Mouse (Mus musculus) cerebellum, adult (tissue): ENCODE results near the gene Slc44a3.
A peak's percentile ranks its signal among the peaks of the same experiment; 100 is the strongest.

Source experiments
- ATAC-seq: cut with Nextera tagmentation; 2 replicates; pipeline ENCODE4 v1.9.2; 2017; ENCODE audit warnings: mild to moderate bottlenecking, moderate library complexity, mixed read lengths; ENCODE audit not compliant: insufficient number of reproducible peaks, low FRiP score, low TSS enrichment

The Slc44a3 gene

GRCm38 (mm10) chr3:121464733-121465305 is 67.4 kb downstream of the Slc44a3 start:
- ATAC-seq: peak; percentile 37; the same call in 1 of the 2 replicates

DNA sequence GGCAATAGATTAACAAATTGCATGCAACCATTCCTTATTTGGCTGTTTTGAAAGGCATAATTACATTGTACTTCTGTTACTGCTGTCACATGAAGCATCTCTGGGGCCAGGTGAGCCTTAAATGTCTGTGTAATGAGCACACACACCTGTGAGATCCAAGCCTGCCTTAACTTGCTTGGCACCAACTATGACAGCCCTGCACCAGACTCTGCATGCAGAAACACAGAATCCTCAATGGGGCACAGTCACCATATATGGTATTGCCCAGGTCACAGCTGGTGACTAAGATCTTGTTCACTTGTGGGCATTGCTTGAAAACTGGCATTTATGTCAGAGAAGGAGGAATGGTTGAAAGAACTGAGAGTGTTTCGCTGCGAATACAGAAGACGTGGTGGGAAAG is 69.4 kb downstream of the Slc44a3 start:
- ATAC-seq: no peak

- no peak for ATAC-seq
Measured at GRCm38 (mm10) chr3:121461477-121461876, 70.7 kb downstream of the Slc44a3 start.

GRCm38 (mm10) chr3:121460473-121461193 is 71.6 kb downstream of the Slc44a3 start:
- ATAC-seq: no peak

DNA sequence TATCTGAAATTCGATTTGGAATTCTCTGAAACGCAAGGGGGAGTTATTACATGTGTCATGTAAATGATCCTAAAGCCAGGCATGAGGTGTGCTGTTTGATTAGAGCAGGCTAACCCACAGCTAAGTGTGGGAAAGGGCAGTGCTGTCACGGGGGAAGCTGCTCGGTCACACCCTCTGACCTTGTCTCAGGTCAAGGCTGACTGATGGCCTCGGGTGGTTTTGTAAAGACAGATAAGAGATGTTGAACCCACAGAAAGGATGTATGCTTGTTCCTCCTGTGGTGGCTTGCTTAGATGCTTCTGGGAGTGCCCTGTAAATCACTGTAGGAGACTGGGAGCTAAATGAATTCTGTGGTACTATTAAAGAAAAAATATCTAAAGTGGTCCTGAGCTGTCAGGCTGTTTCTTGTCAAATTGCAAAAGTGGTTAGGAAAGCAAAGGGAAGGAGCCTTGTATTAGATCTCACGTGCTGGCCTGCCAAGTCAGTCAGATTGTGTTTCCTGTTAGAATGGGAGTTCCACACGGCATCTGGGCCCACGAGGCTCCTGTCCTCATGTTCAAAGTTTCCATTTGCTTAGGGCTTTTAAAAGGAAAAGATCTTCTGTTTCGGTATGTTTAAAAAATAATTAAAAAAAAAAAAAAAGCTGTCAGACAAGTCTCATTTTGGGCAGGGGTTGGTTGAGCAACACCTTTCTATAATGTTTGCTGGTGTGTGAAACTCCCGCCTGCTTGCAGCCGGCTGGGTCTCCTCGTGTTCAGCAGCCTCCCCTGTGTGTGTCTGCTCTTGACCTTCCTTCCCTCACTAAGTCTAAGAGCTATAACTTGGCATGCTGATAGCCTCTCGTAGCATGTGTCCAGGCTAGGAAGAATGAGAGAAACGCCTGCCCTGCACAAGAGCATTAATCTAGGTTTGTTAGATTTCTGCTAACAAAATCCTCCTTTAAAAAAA is 73.4 kb downstream of the Slc44a3 start:
- ATAC-seq: no peak

DNA sequence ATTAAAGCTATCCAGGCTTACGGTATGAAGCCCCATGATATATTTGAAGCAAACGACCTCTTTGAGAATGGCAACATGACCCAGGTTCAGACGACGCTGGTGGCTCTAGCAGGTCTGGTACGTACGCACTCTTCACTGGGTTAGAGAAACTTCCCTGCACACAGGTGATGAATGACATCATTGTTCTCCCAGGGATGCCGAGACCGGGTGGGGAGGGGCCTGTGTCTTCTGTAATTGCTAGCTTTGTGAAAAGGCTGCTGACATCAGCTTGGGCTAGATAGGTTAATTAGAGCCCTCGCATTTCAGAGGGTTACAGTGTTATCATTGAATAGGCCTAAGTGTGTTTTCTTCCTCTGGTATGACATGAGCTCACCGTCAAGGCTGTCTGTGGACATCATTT is 80.8 kb downstream of the Slc44a3 start:
- no peak for ATAC-seq

DNA sequence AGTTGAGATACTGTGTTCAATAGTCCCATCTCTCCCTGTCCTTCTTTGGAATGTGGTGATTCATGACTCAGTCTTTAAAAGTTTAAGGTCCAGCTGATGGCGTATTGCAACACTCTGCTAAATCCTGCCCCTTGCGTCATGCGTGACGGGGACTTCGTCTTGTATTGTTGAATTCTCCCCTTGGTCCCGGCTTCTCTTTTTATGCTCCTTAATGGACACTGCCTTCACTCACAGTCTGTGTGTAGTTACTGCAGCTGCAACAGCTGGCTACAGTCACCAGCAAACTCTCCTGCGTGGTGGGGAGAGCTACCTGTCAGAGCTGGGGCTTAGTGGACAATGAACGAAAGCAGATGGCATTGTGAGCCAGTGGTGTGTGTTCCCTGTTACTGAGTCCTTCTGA is 82.7 kb downstream of the Slc44a3 start:
- ATAC-seq: no peak

GRCm38 (mm10) chr3:121448606-121449005 is 83.6 kb downstream of the Slc44a3 start:
- no peak for ATAC-seq

- no peak for ATAC-seq
Measured at GRCm38 (mm10) chr3:121448029-121448468, 84.2 kb downstream of the Slc44a3 start.

- ATAC-seq: no peak
Measured at GRCm38 (mm10) chr3:121446454-121446853, 85.8 kb downstream of the Slc44a3 start.

- ATAC-seq: no peak
Measured at GRCm38 (mm10) chr3:121444414-121444813, 87.8 kb downstream of the Slc44a3 start.

DNA sequence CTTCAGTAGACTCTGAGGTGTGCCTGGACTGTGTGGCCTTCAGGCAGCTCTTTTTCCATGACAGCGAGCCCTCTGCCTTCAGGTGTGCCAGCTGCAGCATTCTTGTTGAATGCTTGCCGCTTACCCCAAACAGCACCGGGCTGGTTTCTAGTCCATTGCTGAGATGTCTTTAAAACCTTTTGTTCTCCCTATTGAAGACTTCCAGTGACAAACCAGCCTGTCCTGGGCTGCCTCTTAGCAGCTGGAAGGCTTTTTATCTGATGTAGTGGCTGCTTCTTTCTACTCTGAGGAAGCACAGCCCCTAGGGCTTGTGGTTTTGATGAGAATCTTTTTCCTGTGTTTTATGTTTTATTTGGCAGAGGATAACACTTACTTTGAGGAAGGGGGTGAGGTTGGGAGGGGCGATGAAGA is 88.3 kb downstream of the Slc44a3 start:
- ATAC-seq: no peak

- no peak for ATAC-seq
Measured at GRCm38 (mm10) chr3:121442288-121442687, 89.9 kb downstream of the Slc44a3 start.

DNA sequence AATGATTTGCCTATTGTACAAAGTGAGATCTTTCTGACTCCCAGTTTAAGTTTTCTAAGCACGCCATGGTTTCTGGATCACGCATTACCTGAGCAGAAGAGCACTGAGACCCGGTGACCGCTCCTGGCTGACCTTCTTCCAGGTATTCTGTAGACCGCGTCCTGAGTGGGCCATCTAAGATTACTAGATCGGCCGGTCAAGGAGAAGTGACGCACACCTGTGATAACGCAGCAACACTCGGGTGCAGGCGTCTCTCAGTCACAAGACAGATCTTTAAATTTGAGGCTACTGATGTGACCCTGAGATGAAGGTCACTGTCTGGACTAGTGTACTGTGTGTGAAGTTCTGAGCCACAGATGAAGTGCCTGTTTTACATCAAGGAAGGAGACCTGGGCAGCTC is 90.7 kb downstream of the Slc44a3 start:
- no peak for ATAC-seq

- ATAC-seq: no peak
Measured at GRCm38 (mm10) chr3:121439623-121440161, 92.5 kb downstream of the Slc44a3 start.

DNA sequence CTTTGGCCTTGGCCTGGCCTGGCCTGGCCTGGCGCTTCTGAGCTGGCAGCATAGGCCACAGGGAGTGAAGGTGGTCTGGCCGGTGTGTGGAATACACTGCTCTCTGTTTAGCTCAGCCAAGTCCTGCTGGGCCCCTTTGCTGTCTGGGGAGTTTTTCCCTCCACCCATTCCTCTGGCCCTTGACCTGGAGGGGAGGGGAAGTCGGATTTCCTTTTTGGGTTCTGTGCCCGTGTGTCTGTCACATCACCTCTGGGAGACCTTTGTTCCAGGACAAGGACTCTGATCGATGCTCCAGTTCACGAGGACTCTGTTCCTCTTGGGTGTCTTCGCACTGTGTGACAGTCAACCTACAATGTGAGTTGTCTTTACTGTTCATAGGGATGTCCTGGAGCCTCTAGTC is 94.2 kb downstream of the Slc44a3 start:
- ATAC-seq: no peak

- no peak for ATAC-seq
Measured at GRCm38 (mm10) chr3:121437070-121437469, 95.1 kb downstream of the Slc44a3 start.

DNA sequence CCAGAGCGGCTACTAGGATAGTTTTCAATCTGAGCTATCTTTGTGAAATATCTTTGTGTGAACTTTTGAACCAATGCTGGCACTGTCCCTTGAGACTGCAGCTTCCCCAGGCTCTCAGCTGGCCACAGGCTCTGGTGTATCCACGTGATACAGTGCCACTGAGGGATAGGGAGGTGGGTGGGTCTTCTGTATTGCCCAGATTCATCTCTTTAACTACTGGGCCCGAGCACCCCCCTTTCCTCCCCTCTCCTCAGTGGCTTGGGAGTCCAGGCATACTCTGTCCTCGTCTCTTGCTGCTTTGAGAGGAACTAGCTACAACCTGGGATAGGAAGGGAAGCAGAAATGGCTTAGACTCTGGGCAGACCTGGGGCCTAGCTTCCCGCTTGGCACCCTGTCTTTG is 96.9 kb downstream of the Slc44a3 start:
- no peak for ATAC-seq

- no peak for ATAC-seq
Measured at GRCm38 (mm10) chr3:121433968-121434533, 98.2 kb downstream of the Slc44a3 start.

DNA sequence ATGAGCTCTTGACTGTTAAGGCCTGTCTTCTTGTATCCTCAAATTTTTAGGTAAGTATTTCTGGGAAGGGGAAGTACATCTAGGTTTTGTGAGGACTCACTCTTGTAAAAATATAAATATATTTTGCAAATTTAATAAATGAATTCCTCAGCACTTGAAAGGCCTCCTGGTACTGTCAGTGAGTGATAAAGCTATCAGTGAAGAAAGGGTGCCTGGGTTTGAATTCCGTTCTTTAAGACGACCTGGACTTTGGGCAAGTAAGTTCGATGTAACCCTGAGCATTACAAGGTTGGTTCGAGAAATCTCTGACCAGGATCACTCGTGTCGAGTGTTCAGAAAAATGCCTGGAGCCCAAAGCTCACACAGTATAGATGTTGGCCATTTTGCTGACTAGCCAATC is 98.8 kb downstream of the Slc44a3 start:
- ATAC-seq: no peak
